Mouse (Mus musculus) frontal cortex, adult (tissue): ENCODE data around the gene Zfp605.
"Not testable (repeated sequence)": the region's sequence is repeated elsewhere in the genome, so short reads cannot be mapped to it uniquely, and the experiment has no call there.

Experiments used
- ATAC-seq: cut with Nextera tagmentation; 2 replicates; pipeline ENCODE4 v1.9.2; 2017; ENCODE audit warnings: mild to moderate bottlenecking, moderate library complexity, mixed read lengths; ENCODE audit not compliant: low TSS enrichment

The Zfp605 gene

DNA sequence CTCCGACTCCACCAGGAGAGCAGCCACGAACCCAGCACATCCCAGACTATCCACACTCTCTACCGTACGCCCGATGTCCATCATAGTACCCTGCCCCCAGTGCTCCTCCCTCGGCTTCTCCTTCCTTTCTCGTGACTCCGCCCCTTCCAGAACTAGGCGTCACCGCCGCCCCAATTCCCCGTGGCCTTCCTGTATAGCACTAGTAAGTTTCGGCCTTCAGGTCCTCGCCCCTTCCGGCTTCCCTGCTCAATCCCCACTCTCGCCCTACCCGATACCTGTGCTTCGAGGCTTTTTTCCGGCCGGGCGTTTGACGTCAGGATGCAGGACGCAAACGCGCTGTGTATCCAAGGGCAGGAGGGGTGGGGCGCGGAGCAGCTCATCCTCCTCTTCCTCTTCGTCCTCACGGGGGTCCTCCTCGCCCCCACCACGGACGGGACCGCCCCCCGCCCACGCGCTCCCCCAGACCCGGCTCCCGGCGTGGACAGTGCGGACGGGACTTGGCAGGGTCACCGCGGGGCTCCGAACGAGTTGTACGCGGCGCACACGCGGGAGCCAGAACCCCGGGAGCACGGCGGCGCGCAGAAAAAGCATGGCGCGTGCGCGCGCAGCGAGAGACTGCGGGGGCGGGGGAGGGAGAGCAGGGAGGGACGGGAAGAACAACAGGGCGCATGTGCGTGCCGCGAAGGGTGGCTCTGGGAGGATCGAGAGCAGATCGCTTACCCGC, 2.1 kb upstream of the Zfp605 start, which contains the start of gene Gtpbp6:
TSS of gene Gtpbp6 (minus strand) at position 617 of the 724 bp plus-strand sequence.
- peak; percentile 62 for ATAC-seq

DNA sequence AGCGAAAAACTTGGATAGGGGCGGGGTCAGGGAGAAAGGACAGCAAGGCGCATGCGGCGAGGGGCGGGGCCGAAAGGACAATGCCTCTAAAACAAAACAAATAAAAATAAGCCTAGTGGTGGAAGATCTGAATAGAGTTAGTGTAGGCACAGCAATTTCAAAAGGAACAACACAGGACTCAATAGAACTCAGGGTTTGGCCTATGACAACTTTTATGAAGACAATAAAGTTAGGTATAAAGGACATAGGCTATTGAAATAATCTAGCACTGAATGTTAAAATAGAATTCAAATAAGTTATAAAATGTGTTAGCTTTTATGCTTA, 1.6 kb upstream of the Zfp605 start:
- ATAC-seq: no peak

DNA sequence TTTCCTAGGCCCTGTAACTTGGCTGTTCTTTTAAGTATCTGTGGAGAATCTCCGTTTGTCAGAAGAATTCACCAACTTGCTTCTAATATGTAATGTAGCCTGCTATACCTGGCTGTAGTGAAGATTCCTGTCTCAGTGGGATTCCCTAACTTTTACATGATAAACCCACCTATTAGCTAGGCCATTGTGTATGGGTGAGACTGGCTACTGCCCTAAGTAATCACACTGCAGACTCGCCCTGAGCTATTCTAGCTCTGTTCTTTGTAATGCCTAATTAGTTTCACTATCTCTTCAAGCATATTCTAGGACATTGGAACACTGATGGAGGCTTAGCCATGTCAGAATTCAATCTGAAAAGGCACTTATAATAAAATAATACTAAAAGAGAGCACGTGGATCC, 12.5 kb downstream of the Zfp605 start:
- ATAC-seq: not testable (repeated sequence)

- peak; percentile 99 for ATAC-seq
Measured at GRCm38 (mm10) chr5:110135293-110136086, 25.6 kb downstream of the Zfp605 start, which contains the start of gene Chfr. Chfr (plus strand) TSS chr5:110135842.

- no peak; the same call in 1 of the 2 replicates for ATAC-seq
Measured at GRCm38 (mm10) chr5:110136087-110136464, 26.2 kb downstream of the Zfp605 start.

GRCm38 (mm10) chr5:110137816-110138215, 27.9 kb downstream of the Zfp605 start:
- ATAC-seq: no peak

GRCm38 (mm10) chr5:110139325-110139724, 29.4 kb downstream of the Zfp605 start:
- ATAC-seq: no peak

- ATAC-seq: no peak
Measured at GRCm38 (mm10) chr5:110140424-110140823, 30.5 kb downstream of the Zfp605 start.

- no peak for ATAC-seq
Measured at GRCm38 (mm10) chr5:110142309-110142708, 32.4 kb downstream of the Zfp605 start.

GRCm38 (mm10) chr5:110143007-110143406, 33.1 kb downstream of the Zfp605 start:
- ATAC-seq: no peak

DNA sequence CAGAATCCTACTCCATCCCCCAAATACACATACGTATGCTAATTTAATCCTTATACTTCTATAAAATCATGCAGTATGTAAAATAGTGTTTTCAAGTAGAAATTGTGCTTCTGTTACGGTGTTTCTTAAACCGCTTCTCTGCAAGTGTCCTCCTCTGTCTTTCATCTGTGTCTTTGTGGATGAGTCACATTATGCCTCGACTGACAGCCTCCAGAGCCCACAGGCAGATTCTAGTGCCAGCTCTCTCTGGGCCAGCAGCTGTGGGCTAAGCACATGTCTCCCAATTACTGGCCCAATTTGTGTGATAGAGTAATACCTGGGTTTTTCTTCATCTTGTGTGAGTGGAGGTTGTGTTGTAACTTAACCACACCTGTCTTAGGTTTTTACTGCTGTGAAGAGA, 59.5 kb downstream of the Zfp605 start:
- ATAC-seq: peak; percentile 80

GRCm38 (mm10) chr5:110176362-110177020, 66.6 kb downstream of the Zfp605 start, which contains the start of gene Golga3:
Golga3 (plus strand) TSS chr5:110176701.
- peak; percentile 99 for ATAC-seq

DNA sequence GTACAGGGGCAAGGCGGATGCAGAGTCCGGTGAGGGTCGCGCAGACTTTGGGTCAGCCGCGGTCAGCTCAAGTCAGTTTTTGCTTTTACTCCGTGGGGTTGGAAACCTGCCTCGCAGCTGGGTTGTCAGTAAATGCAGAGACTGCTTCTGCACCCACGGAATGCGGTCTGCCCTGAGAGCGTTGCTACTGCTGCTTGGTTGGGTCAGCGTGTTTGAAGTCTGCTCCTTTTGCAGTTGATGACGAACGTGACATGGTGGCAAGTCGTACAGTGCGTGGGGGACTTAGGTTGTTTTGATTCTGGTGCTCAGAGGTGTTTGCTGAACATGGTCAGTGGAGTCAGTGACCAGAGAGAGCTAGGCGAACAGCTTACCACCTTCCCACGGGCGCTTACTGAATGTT, 67.1 kb downstream of the Zfp605 start:
- ATAC-seq: peak; percentile 16; the same call in 1 of the 2 replicates

DNA sequence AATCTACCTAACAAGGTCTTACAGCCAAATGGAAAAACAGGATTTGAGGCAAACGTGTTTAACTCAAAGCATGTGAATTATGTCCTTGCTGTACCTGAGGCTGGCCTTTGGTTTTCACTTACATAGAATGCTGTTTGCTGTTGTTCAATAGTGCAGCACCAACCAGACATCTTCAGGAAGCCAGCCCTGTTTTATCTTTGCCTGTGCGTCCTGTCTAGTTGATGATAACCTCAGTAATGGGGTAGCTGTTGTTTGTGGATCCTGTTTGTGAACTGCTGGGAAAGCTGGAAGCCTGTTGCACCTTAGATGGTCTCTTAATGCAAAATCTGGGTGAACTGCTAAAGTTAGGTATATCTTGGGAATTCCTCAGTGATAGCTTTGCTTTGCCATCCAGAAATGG, 68.7 kb downstream of the Zfp605 start:
- no peak for ATAC-seq
